Mouse (Mus musculus) limb, embryonic 15.5 days (tissue): ENCODE data around the gene Tmprss7. TPM values are rescaled to one million over a fixed set of nuclear protein-coding genes. Genes with fewer than 3 reads are reported as not detected.

ENCODE experiments used
- ATAC-seq: fragments of 200-750 bp; cut with Nextera tagmentation; 2 replicates; pipeline ENCODE4 v1.8.0; 2017; ENCODE audit warnings: low read depth, moderate TSS enrichment; ENCODE audit not compliant: insufficient number of reproducible peaks, low FRiP score, low TSS enrichment
- H3K27ac ChIP-seq: fragments of 300-500 bp; sonication (generic); 2 replicates; pipeline ENCODE4 v1.5.1; 2015; ENCODE audit warnings: moderate library complexity, mild to moderate bottlenecking, inconsistent platforms
- H3K27me3 ChIP-seq: fragments of 300-500 bp; sonication (generic); 2 replicates; pipeline ENCODE4 v1.6.1; 2015; ENCODE audit warnings: inconsistent platforms
- H3K36me3 ChIP-seq: fragments of 300-500 bp; sonication (generic); 2 replicates; pipeline ENCODE4 v1.6.1; 2015; ENCODE audit warnings: inconsistent platforms
- H3K4me1 ChIP-seq: fragments of 300-500 bp; sonication (generic); 2 replicates; pipeline ENCODE4 v1.6.1; 2015; ENCODE audit warnings: inconsistent platforms
- H3K4me2 ChIP-seq: fragments of 300-500 bp; sonication (generic); 2 replicates; pipeline ENCODE4 v1.6.1; 2015; ENCODE audit warnings: mild to moderate bottlenecking, inconsistent platforms
- H3K4me3 ChIP-seq: fragments of 300-500 bp; sonication (generic); 2 replicates; pipeline ENCODE4 v1.5.1; 2015; ENCODE audit warnings: mild to moderate bottlenecking, inconsistent platforms
- H3K9ac ChIP-seq: fragments of 300-500 bp; sonication (generic); 2 replicates; pipeline ENCODE4 v1.6.1; 2015; ENCODE audit warnings: inconsistent platforms
- H3K9me3 ChIP-seq: fragments of 300-500 bp; sonication (generic); 2 replicates; pipeline ENCODE4 v1.6.1; 2016; ENCODE audit warnings: inconsistent platforms
- WGBS: fragments of 180-500 bp; shearing (Covaris S2); methylation state at CpG from one replicate; pipeline ENCODE4 v1.1.7; 2015; 5-methylcytosine and 5-hydroxymethylcytosine counted together
- polyA plus RNA-seq: library from polyadenylated mRNA; unstranded; fragments of >200 nt; fragmentation: Nextera tagmentation; extraction: Ambion mirVana; gene quantifications from 2 replicates; pipeline ENCODE4 v1.2.1, GENCODE M21; 2015

Gene Tmprss7
- polyA plus RNA-seq, 1 experiment from 2014 or later = 0.37 TPM

- Histone ChIP-seq H3K27me3 (no peaks in the 10 kb centered on the region), H3K9me3 (no peaks in the 10 kb centered on the region), H3K36me3 (no peaks in the 10 kb centered on the region), H3K4me3 (no peak overlapping the region), H3K4me1 (no peaks in the 10 kb centered on the region; the same call in 1 of the 2 replicates), H3K4me2 (no peak overlapping the region), H3K27ac (no peak overlapping the region), H3K9ac (no peak overlapping the region)
- 15% methylated on average over 8 of the region's 8 CpGs for WGBS
- ATAC-seq = no peak
Measured at GRCm38 (mm10) chr16:45684815-45685214, 8.6 kb downstream of the Tmprss7 start.

DNA sequence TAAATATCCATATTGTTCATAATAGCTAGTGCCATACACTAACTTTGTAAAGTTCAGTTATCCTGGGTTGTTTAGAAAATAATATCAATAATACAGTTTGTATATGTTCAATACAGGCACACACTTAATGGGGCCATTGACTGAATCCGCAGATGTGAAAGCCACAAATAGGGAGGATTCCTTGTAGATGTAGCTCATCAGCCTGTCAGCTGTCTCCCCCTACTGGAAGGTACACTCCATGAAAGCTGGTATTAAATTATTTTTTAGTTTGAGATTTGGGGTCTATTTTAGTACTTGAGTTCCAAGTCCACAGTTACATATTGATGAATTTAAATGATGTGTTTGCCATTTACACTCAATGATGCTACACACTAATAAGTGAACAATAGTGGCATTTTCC lies 17.0 kb downstream of the Tmprss7 start:
- no peak overlapping the region for H3K27ac ChIP-seq
- H3K4me1 ChIP-seq = no peaks in the 10 kb centered on the region
- H3K4me3 ChIP-seq = no peak overlapping the region
- no peaks in the 10 kb centered on the region for H3K27me3 ChIP-seq
- H3K36me3 ChIP-seq = no peaks in the 10 kb centered on the region
- ATAC-seq = no peak
- no peak overlapping the region for H3K4me2 ChIP-seq
- H3K9ac ChIP-seq = no peak overlapping the region
- whole genome bisulfite sequencing = 36% methylated on average over 1 of the region's 1 CpGs
- H3K9me3 ChIP-seq = no peaks in the 10 kb centered on the region

DNA sequence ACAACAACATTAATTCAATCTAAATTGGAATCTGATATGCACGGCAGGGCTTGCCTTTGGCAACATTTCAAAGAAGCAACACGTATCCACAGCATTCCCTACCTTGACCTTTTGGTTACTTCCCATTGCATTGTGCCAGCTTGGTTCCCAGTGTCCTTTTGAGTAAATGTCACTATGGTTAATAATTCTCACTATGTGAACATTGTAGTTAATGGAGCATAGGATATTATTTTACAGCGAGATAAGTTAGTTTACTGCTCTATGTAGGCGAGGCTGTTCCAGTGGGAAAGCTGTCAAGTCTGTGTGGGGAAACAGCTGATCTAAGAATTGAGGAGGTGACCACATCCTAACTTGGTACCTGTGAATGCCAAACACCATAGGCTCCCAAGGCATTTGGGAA lies 23.5 kb downstream of the Tmprss7 start:
- no peaks in the 10 kb centered on the region for H3K36me3 ChIP-seq
- no peaks in the 10 kb centered on the region for H3K9me3 ChIP-seq
- no peaks in the 10 kb centered on the region for H3K4me1 ChIP-seq
- WGBS = 66% methylated on average over 4 of the region's 4 CpGs
- H3K4me2 ChIP-seq = no peak overlapping the region
- no peaks in the 10 kb centered on the region for H3K27me3 ChIP-seq
- no peak for ATAC-seq
- no peak overlapping the region for H3K9ac ChIP-seq
- no peak overlapping the region for H3K27ac ChIP-seq
- H3K4me3 ChIP-seq = no peak overlapping the region

- Histone ChIP-seq H3K36me3 (no peaks in the 10 kb centered on the region), H3K27me3 (no peaks in the 10 kb centered on the region), H3K27ac (no peak overlapping the region), H3K9ac (no peak overlapping the region), H3K9me3 (no peaks in the 10 kb centered on the region), H3K4me2 (no peak overlapping the region), H3K4me1 (no peaks in the 10 kb centered on the region), H3K4me3 (no peak overlapping the region)
- WGBS = 72% methylated on average over 3 of the region's 3 CpGs
- ATAC-seq = no peak
Measured at GRCm38 (mm10) chr16:45668178-45668577, 25.3 kb downstream of the Tmprss7 start.

- Histone ChIP-seq H3K36me3 (no peaks in the 10 kb centered on the region), H3K27me3 (no peaks in the 10 kb centered on the region), H3K4me2 (no peak overlapping the region), H3K9me3 (no peaks in the 10 kb centered on the region), H3K27ac (no peak overlapping the region), H3K4me3 (no peak overlapping the region), H3K9ac (no peak overlapping the region), H3K4me1 (no peaks in the 10 kb centered on the region)
- ATAC-seq = no peak
- 86% methylated on average over 2 of the region's 2 CpGs for WGBS
Measured at GRCm38 (mm10) chr16:45666136-45666535, 27.3 kb downstream of the Tmprss7 start.

GRCm38 (mm10) chr16:45662381-45662780 lies 31.1 kb downstream of the Tmprss7 start:
- ATAC-seq = no peak
- H3K4me3 ChIP-seq = no peak overlapping the region
- H3K36me3 ChIP-seq = no peaks in the 10 kb centered on the region
- H3K27ac ChIP-seq = no peak overlapping the region
- no peaks in the 10 kb centered on the region for H3K4me1 ChIP-seq
- no peaks in the 10 kb centered on the region for H3K27me3 ChIP-seq
- H3K9ac ChIP-seq = no peak overlapping the region
- no peaks in the 10 kb centered on the region for H3K9me3 ChIP-seq
- H3K4me2 ChIP-seq = no peak overlapping the region

GRCm38 (mm10) chr16:45659596-45659995 lies 33.9 kb downstream of the Tmprss7 start:
- H3K4me2 ChIP-seq = no peak overlapping the region
- H3K9me3 ChIP-seq = no peaks in the 10 kb centered on the region
- ATAC-seq = no peak
- H3K36me3 ChIP-seq = no peaks in the 10 kb centered on the region
- 88% methylated on average over 4 of the region's 4 CpGs for WGBS
- no peak overlapping the region for H3K4me3 ChIP-seq
- H3K27me3 ChIP-seq = no peaks in the 10 kb centered on the region; the same call in 1 of the 2 replicates
- H3K4me1 ChIP-seq = no peaks in the 10 kb centered on the region
- no peak overlapping the region for H3K9ac ChIP-seq
- H3K27ac ChIP-seq = no peak overlapping the region

GRCm38 (mm10) chr16:45658248-45658647 lies 35.2 kb downstream of the Tmprss7 start:
- H3K27me3 ChIP-seq = peaks cover 6% of the 10 kb centered on the region; the same call in 1 of the 2 replicates
- no peak overlapping the region for H3K27ac ChIP-seq
- peaks cover 10% of the 10 kb centered on the region for H3K4me1 ChIP-seq
- H3K9me3 ChIP-seq = no peaks in the 10 kb centered on the region
- H3K9ac ChIP-seq = no peak overlapping the region
- H3K4me2 ChIP-seq = no peak overlapping the region
- 84% methylated on average over 1 of the region's 1 CpGs for WGBS
- no peak for ATAC-seq
- no peaks in the 10 kb centered on the region for H3K36me3 ChIP-seq
- H3K4me3 ChIP-seq = no peak overlapping the region

DNA sequence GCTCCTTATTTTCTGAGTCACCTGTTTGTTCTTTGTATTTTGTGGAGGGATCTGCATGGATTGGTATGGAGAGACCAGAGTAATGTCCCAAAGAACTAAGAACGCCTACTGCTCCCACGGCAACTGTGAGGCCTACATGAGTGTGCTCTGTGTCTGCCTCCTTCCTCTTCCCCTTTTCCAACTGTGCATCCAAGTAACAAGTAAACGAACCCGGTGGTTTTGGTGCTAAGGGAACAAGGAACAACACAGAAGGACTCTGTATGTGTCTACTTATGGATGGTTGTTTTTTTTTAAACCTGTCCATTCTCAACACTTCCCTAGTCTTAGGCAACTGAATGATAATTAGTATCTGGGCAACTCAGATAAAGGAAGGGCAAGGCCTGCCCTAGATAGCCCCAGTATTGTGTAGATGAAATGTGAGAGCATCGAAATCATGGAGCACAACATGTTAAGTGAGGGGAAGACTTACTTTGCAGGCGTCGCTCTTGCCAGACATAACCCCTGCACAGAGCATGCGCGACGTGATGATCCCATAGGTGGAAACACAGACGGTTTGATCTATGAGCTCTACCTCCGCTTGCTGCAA lies 35.8 kb downstream of the Tmprss7 start:
- Histone ChIP-seq H3K9ac (no peak overlapping the region), H3K27me3 (peaks cover 6% of the 10 kb centered on the region; the same call in 1 of the 2 replicates), H3K36me3 (no peaks in the 10 kb centered on the region), H3K4me1 (peaks cover 11% of the 10 kb centered on the region), H3K4me3 (no peak overlapping the region), H3K27ac (no peak overlapping the region), H3K4me2 (no peak overlapping the region), H3K9me3 (no peaks in the 10 kb centered on the region)
- WGBS = 88% methylated on average over 12 of the region's 12 CpGs
- ATAC-seq = no peak

GRCm38 (mm10) chr16:45654465-45654864 lies 39.0 kb downstream of the Tmprss7 start:
- peak overlapping the region; percentile 49 for H3K4me2 ChIP-seq
- peaks cover 11% of the 10 kb centered on the region for H3K4me1 ChIP-seq
- no peak overlapping the region for H3K27ac ChIP-seq
- H3K4me3 ChIP-seq = no peak overlapping the region
- H3K9ac ChIP-seq = no peak overlapping the region
- WGBS = 58% methylated on average over 9 of the region's 9 CpGs
- H3K9me3 ChIP-seq = no peaks in the 10 kb centered on the region
- no peaks in the 10 kb centered on the region for H3K36me3 ChIP-seq
- peaks cover 6% of the 10 kb centered on the region; the same call in 1 of the 2 replicates for H3K27me3 ChIP-seq
- no peak for ATAC-seq

- no peak within 1 kb of the TSS for H3K9ac ChIP-seq
- H3K27me3 ChIP-seq = peaks cover 6% of the 10 kb centered on the region; the same call in 1 of the 2 replicates
- no peaks in the 10 kb centered on the region for H3K36me3 ChIP-seq
- peaks cover 11% of the 10 kb centered on the region for H3K4me1 ChIP-seq
- peak within 1 kb of the TSS; percentile 28 for H3K4me3 ChIP-seq
- H3K9me3 ChIP-seq = no peaks in the 10 kb centered on the region
- peak within 1 kb of the TSS; percentile 49 for H3K4me2 ChIP-seq
- 7% methylated on average over 20 of the region's 20 CpGs for WGBS
- no peak within 1 kb of the TSS for H3K27ac ChIP-seq
- no peak for ATAC-seq
Measured at GRCm38 (mm10) chr16:45653934-45654332, 39.5 kb downstream of the Tmprss7 start, which contains the start of gene BC016579. Gene BC016579, minus strand, starts transcription at chr16:45654068.

DNA sequence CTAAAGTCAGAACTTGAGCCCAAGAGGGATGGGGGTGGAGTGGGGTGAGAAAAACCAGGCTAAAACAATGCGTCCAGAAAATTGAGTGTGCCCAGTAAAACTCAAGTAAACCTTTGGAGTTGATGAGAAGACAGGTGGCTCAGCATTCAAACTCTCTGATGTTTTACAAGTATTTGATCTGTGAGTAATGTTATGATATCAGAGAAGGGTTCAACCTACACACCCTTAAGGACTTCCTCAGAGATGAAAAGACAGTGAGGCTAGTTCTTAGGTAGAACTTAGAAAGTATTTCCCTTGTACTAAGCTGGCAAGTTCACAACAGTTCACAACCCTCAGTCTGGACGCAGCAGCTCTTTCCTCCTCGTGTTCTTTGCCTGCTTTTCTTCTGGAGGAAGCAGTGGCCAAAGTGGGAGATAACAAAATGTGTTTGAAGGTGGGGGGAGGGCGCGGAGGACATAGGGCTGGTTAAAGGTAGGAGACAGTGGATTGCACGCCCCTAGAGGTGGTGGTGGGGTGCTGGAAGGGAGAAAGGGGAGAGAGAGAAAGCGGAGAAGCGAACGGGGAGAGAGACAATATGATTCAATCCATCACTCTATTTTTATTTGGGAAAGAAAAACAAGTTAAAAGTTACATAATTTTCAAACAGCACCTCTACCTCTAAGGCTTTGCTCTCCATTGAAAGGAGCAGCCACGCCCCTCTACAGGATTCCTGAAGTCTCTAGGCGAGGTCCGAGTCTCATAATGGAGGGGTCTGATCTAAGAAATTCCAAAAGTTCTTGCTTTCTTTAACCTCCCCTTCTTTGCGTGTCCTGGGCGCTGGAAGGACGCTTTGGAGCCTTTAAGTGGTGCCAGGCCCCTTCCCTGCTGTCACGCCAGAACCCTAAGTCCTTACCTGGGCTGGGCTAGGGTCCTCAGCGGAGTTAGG lies 40.2 kb downstream of the Tmprss7 start:
- Histone ChIP-seq H3K27ac (no peak overlapping the region), H3K4me1 (peaks cover 11% of the 10 kb centered on the region), H3K9me3 (no peaks in the 10 kb centered on the region), H3K4me3 (peak overlapping the region; percentile 28), H3K9ac (no peak overlapping the region), H3K4me2 (peak overlapping the region; percentile 49), H3K27me3 (peaks cover 6% of the 10 kb centered on the region; the same call in 1 of the 2 replicates), H3K36me3 (no peaks in the 10 kb centered on the region)
- ATAC-seq = no peak
- 15% methylated on average over 17 of the region's 17 CpGs for WGBS
